15 mouse cellular contexts compared by ENCODE assay signal in genomic region chr19:40726614-40727013, GRCm38 (mm10). TPM values are rescaled to one million over a fixed set of nuclear protein-coding genes. Genes with fewer than 3 reads are reported as not detected.
"Had no signal": no experiment of that assay in that cellular context is flagged by ENCODE, and none has a peak within 500 bp of the region (broad histone marks: within the 10 kb centered on the region; RNA-seq: fewer than 3 reads in every experiment).

No protein-coding gene starts in this region.

- H3K27me3 ChIP-seq: limb, embryonic 13.5 days; midbrain, embryonic 12.5 days; neural tube, embryonic 13.5 days had no signal

- H3K36me3 ChIP-seq: limb, embryonic 13.5 days; midbrain, embryonic 12.5 days; neural tube, embryonic 13.5 days had no signal

- ATAC-seq: midbrain, embryonic 16.5 days had no signal

- H3K9ac ChIP-seq: limb, embryonic 13.5 days; liver, embryonic 14.5 days; midbrain, embryonic 12.5 days; neural tube, embryonic 13.5 days had no signal

- H3K4me1 ChIP-seq: neural tube, embryonic 13.5 days had no signal

- H3K4me3 ChIP-seq: limb, embryonic 13.5 days; midbrain, embryonic 12.5 days; neural tube, embryonic 13.5 days had no signal

- H3K9me3 ChIP-seq: limb, embryonic 13.5 days; midbrain, embryonic 12.5 days; neural tube, embryonic 13.5 days had no signal

- H3K27ac ChIP-seq: limb, embryonic 13.5 days; liver, embryonic 14.5 days; midbrain, embryonic 12.5 days; neural tube, embryonic 13.5 days; stomach, postnatal 0 days had no signal

- H3K4me2 ChIP-seq: limb, embryonic 13.5 days; midbrain, embryonic 12.5 days; neural tube, embryonic 13.5 days had no signal

- DNase-seq: kidney, adult 9 months; kidney, postnatal 14 days; left cerebral cortex, postnatal 4 days; lung, adult 18-20 months; right cerebral cortex, adult 18-20 months; right cerebral cortex, postnatal 25 days; thymus, postnatal 4 days had no signal

RNA-seq across cellular contexts. Expression of gene Cc2d2b, which starts 21.9 kb away (rescaled TPM):
- polyA plus RNA-seq: large intestine, adult 2 months; liver, adult 2 months; neural tube, embryonic 13.5 days had no signal
